Mouse (Mus musculus) kidney, postnatal 36 days (tissue): Measurements from ENCODE around the gene Ncam1.
A peak's percentile ranks its signal among the peaks of the same experiment; 100 is the strongest.

ENCODE experiments used
- DNase-seq, 2 experiments: peaks; one replicate each; pipeline ENCODE4 v3.0.0; 2021 to 2022; ENCODE audit warnings: mixed read lengths in 2 of 2

The Ncam1 gene

GRCm38 (mm10) chr9:49798806-49799205 is at the start of gene Ncam1:
Gene Ncam1 (minus strand): TSS chr9:49798925.
- peak; percentile 80 to 88 for DNase-seq

- DNase-seq, result no peak
These were observed 35.3 kb upstream of the Ncam1 start for GRCm38 (mm10) chr9:49834013-49834412.

GRCm38 (mm10) chr9:49827671-49828070 is 28.9 kb upstream of the Ncam1 start:
- no peak for DNase-seq

GRCm38 (mm10) chr9:49816115-49816650 is 17.5 kb upstream of the Ncam1 start:
- DNase-seq, result no peak

- DNase-seq, result no peak
These were observed 15.7 kb upstream of the Ncam1 start for GRCm38 (mm10) chr9:49814442-49814841.

GRCm38 (mm10) chr9:49803222-49803621 is 4.5 kb upstream of the Ncam1 start:
- peak; percentile 38 to 57 for DNase-seq

GRCm38 (mm10) chr9:49797821-49798571 is 729 bp downstream of the Ncam1 start:
- DNase-seq, result peak; percentile 43 to 63

- DNase-seq, result no peak
These were observed 1.3 kb downstream of the Ncam1 start for GRCm38 (mm10) chr9:49797508-49797820.

- DNase-seq, result peak; percentile 51 to 73
These were observed 1.9 kb downstream of the Ncam1 start for GRCm38 (mm10) chr9:49796618-49797507.

- no peak for DNase-seq
These were observed 2.8 kb downstream of the Ncam1 start for GRCm38 (mm10) chr9:49795881-49796280.

GRCm38 (mm10) chr9:49793987-49794550 is 4.7 kb downstream of the Ncam1 start:
- no peak for DNase-seq

GRCm38 (mm10) chr9:49793241-49793640 is 5.5 kb downstream of the Ncam1 start:
- no peak for DNase-seq

- DNase-seq, result no peak
These were observed 6.1 kb downstream of the Ncam1 start for GRCm38 (mm10) chr9:49792646-49793045.

- DNase-seq, result no peak
These were observed 17.5 kb downstream of the Ncam1 start for GRCm38 (mm10) chr9:49781016-49781772.

- DNase-seq, result no peak
These were observed 21.6 kb downstream of the Ncam1 start for GRCm38 (mm10) chr9:49777015-49777637.

GRCm38 (mm10) chr9:49766634-49767033 is 32.1 kb downstream of the Ncam1 start:
- no peak for DNase-seq

- DNase-seq, result no peak
These were observed 38.2 kb downstream of the Ncam1 start for GRCm38 (mm10) chr9:49760571-49760970.

- DNase-seq, result no peak
These were observed 40.3 kb downstream of the Ncam1 start for GRCm38 (mm10) chr9:49758436-49758835.

- DNase-seq, result no peak
These were observed 40.7 kb downstream of the Ncam1 start for GRCm38 (mm10) chr9:49757986-49758385.

- DNase-seq, result no peak
These were observed 41.1 kb downstream of the Ncam1 start for GRCm38 (mm10) chr9:49757582-49757981.

GRCm38 (mm10) chr9:49756725-49757124 is 42.0 kb downstream of the Ncam1 start:
- DNase-seq, result no peak

- DNase-seq, result no peak
These were observed 43.5 kb downstream of the Ncam1 start for GRCm38 (mm10) chr9:49755214-49755613.
